Mouse (Mus musculus): ENCODE data around the gene Lin52. TPM values are rescaled to one million over a fixed set of nuclear protein-coding genes. Genes with fewer than 3 reads are reported as not detected.

Lin52 gene
- total and polyA plus RNA-seq, 3 experiments = 1.0 to 30.9 (median 21.6) TPM

- H3K4me1 ChIP-seq (ENCODE audit: insufficient read depth, low read depth, low read length) = 0 out of 2 replicates have a peak, but pooled peaks cover under 1% of the 10 kb centered on the region
- no peak for TF ChIP-seq POLR2AphosphoS5 (IDR thresholded peaks at IDR 0.05; ENCODE audit: insufficient replicate concordance, low read depth, low read length)
- TF ChIP-seq CTCF (IDR thresholded peaks at IDR 0.05; ENCODE audit: low read depth, low read length) = no peak
- no peaks in the 10 kb centered on the region for H3K27me3 ChIP-seq (ENCODE audit: insufficient read depth, low read length)
- H3K9me3 ChIP-seq (replicated peaks) = no peaks in the 10 kb centered on the region
- ATAC-seq (ENCODE audit: extremely low read depth, insufficient number of reproducible peaks, low FRiP score, poor library complexity, severe bottlenecking) = no peak
- DNase-seq (ENCODE audit: low spot score) = no peak
- H3K4me3 ChIP-seq (ENCODE audit: low read depth, low read length) = no peak overlapping the region
- peaks cover 14% of the 10 kb centered on the region for H3K36me3 ChIP-seq (replicated peaks)
Observed at GRCm38 (mm10) chr12:84541391-84541958, 90.3 kb downstream of the Lin52 start.

DNA sequence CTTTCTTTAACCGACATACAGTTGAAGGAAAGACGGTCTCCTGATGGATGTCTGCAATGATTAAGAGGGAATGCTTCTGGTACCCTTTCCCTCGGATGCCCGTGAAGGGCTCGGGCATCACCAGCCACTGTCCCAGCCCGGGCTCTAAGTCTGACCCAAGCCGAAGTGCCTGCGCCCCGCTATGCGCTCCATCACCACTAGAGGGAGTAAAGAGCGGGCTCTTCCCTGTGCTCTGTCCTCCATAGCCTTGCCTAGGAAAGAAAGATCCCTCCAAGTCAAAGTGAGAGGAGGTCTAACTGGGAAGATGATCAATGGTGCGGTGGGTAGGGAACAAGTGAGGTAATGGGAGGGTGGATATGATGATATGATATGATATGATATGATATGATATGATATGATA, 94.8 kb downstream of the Lin52 start:
- peaks cover 9% of the 10 kb centered on the region; the same call in 1 of the 2 replicates for H3K4me1 ChIP-seq (ENCODE audit: insufficient read depth, low read depth, low read length)
- H3K9me3 ChIP-seq (replicated peaks) = no peaks in the 10 kb centered on the region
- peak; percentile 80 for DNase-seq (ENCODE audit: low spot score)
- no peaks in the 10 kb centered on the region for H3K36me3 ChIP-seq (replicated peaks)
- peaks cover 14% of the 10 kb centered on the region for H3K27me3 ChIP-seq (ENCODE audit: insufficient read depth, low read length)
- TF ChIP-seq TAL1 (conservative IDR thresholded peaks at IDR 0.05; ENCODE audit: low read depth, low read length) (no peak), POLR2AphosphoS5 (IDR thresholded peaks at IDR 0.05; ENCODE audit: insufficient replicate concordance, low read depth, low read length) (no peak), CTCF (IDR thresholded peaks at IDR 0.05; ENCODE audit: low read depth, low read length) (peak; percentile 99), GATA1 (IDR thresholded peaks at IDR 0.05; ENCODE audit: borderline replicate concordance, low read length) (no peak), GATA2 (IDR thresholded peaks at IDR 0.05; ENCODE audit: borderline replicate concordance, low read depth, low read length) (no peak)
- ATAC-seq (ENCODE audit: extremely low read depth, insufficient number of reproducible peaks, low FRiP score, poor library complexity, severe bottlenecking) = peak; percentile 56; the same call in 1 of the 2 replicates
- no peak overlapping the region for H3K4me3 ChIP-seq (ENCODE audit: low read depth, low read length)

DNA sequence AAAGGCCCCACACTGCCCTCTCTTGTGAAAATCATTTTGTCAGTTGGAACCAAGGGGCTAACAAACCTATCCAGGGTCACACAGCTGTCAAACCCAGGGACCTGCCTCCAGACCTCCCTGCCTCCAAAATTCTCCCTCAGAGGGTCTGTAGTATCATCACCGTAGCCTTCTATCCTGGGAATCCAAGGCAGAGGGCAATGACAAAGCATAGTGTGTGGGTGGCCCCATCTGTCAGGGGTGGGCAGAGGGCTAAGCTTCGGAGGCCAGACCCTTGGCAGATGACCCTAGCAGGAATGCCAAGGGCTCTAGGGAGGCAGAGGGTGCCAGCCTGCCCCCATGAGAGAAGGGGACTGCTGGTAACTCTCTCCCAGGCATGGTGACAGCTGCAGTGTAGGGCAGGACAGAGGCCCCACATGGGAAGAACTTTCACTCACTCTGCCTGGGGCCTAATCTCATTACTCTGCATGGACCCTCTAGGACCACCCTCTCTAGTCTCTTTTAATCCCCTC, 95.4 kb downstream of the Lin52 start:
- peaks cover 19% of the 10 kb centered on the region for H3K27me3 ChIP-seq (ENCODE audit: insufficient read depth, low read length)
- no peak for ATAC-seq (ENCODE audit: extremely low read depth, insufficient number of reproducible peaks, low FRiP score, poor library complexity, severe bottlenecking)
- no peaks in the 10 kb centered on the region for H3K36me3 ChIP-seq (replicated peaks)
- no peaks in the 10 kb centered on the region for H3K9me3 ChIP-seq (replicated peaks)
- peaks cover 9% of the 10 kb centered on the region; the same call in 1 of the 2 replicates for H3K4me1 ChIP-seq (ENCODE audit: insufficient read depth, low read depth, low read length)
- DNase-seq (ENCODE audit: low spot score) = no peak
- no peak overlapping the region for H3K4me3 ChIP-seq (ENCODE audit: low read depth, low read length)
- TF ChIP-seq TAL1 (conservative IDR thresholded peaks at IDR 0.05; ENCODE audit: low read depth, low read length) (no peak), GATA2 (IDR thresholded peaks at IDR 0.05; ENCODE audit: borderline replicate concordance, low read depth, low read length) (no peak), POLR2AphosphoS5 (IDR thresholded peaks at IDR 0.05; ENCODE audit: insufficient replicate concordance, low read depth, low read length) (no peak), GATA1 (IDR thresholded peaks at IDR 0.05; ENCODE audit: borderline replicate concordance, low read length) (no peak), CTCF (IDR thresholded peaks at IDR 0.05; ENCODE audit: low read depth, low read length) (no peak)

GRCm38 (mm10) chr12:84548251-84548650, 97.0 kb downstream of the Lin52 start:
- H3K4me3 ChIP-seq (ENCODE audit: low read depth, low read length) = no peak overlapping the region
- H3K27me3 ChIP-seq (ENCODE audit: insufficient read depth, low read length) = peaks cover 31% of the 10 kb centered on the region
- TF ChIP-seq GATA1 (IDR thresholded peaks at IDR 0.05; ENCODE audit: borderline replicate concordance, low read length) = no peak
- no peak for TF ChIP-seq GATA2 (IDR thresholded peaks at IDR 0.05; ENCODE audit: borderline replicate concordance, low read depth, low read length)
- TF ChIP-seq TAL1 (conservative IDR thresholded peaks at IDR 0.05; ENCODE audit: low read depth, low read length) = no peak
- TF ChIP-seq POLR2AphosphoS5 (IDR thresholded peaks at IDR 0.05; ENCODE audit: insufficient replicate concordance, low read depth, low read length) = no peak
- no peak for TF ChIP-seq CTCF (IDR thresholded peaks at IDR 0.05; ENCODE audit: low read depth, low read length)
- no peaks in the 10 kb centered on the region for H3K9me3 ChIP-seq (replicated peaks)
- peaks cover 9% of the 10 kb centered on the region; the same call in 1 of the 2 replicates for H3K4me1 ChIP-seq (ENCODE audit: insufficient read depth, low read depth, low read length)
- ATAC-seq (ENCODE audit: extremely low read depth, insufficient number of reproducible peaks, low FRiP score, poor library complexity, severe bottlenecking) = no peak
- H3K36me3 ChIP-seq (replicated peaks) = no peaks in the 10 kb centered on the region
- no peak for DNase-seq (ENCODE audit: low spot score)

DNA sequence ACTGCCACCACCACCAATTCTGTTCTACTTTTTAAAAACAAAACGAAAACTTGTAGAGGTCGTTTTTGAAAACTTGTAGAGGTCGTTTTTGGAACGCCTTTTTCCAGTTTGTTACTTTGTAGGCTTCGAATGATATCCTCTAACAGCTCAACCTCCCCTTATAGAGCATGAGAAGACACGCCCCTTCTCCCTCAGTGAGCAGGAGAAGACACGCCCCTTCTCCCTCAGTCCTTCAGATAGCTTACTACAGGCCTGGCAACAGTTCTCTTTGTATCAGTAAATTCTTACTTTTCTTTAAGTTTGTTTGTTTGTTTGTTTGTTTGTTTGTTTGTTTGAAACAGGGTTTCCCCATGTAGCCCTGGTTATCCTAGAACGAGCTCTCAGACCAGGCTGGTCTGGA, 104.0 kb downstream of the Lin52 start:
- H3K27me3 ChIP-seq (ENCODE audit: insufficient read depth, low read length) = peaks cover 40% of the 10 kb centered on the region
- H3K36me3 ChIP-seq (replicated peaks) = no peaks in the 10 kb centered on the region
- no peak overlapping the region for H3K4me3 ChIP-seq (ENCODE audit: low read depth, low read length)
- 0 out of 2 replicates have a peak, but pooled peaks cover 4% of the 10 kb centered on the region for H3K4me1 ChIP-seq (ENCODE audit: insufficient read depth, low read depth, low read length)
- H3K9me3 ChIP-seq (replicated peaks) = no peaks in the 10 kb centered on the region
- ATAC-seq (ENCODE audit: extremely low read depth, insufficient number of reproducible peaks, low FRiP score, poor library complexity, severe bottlenecking) = no peak
- no peak for DNase-seq (ENCODE audit: low spot score)
- TF ChIP-seq GATA1 (IDR thresholded peaks at IDR 0.05; ENCODE audit: borderline replicate concordance, low read length) (no peak), TAL1 (conservative IDR thresholded peaks at IDR 0.05; ENCODE audit: low read depth, low read length) (no peak), POLR2AphosphoS5 (IDR thresholded peaks at IDR 0.05; ENCODE audit: insufficient replicate concordance, low read depth, low read length) (no peak), GATA2 (IDR thresholded peaks at IDR 0.05; ENCODE audit: borderline replicate concordance, low read depth, low read length) (no peak), CTCF (IDR thresholded peaks at IDR 0.05; ENCODE audit: low read depth, low read length) (no peak)

DNA sequence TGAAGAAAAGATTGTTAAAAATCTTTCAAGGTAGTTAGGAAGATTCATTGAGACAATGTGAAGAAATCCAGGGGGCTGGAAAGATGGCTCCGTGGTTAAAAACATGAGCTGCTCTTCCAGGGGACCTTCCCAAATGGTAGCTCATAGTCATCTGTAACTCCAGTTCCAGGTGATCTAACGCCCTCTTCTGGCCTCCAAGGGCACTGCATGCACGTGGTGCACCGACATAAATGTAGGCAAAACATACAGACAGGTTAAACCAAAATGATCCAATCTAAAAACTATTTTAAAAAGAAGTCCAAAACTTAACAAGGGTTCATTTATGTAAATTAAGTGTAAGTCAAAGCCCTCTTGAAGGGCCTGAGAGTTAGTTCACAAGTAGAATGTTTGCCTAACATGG, 111.3 kb downstream of the Lin52 start:
- DNase-seq (ENCODE audit: low spot score) = no peak
- Histone ChIP-seq H3K4me1 (ENCODE audit: insufficient read depth, low read depth, low read length) (no peaks in the 10 kb centered on the region), H3K9me3 (replicated peaks) (no peaks in the 10 kb centered on the region), H3K36me3 (replicated peaks) (no peaks in the 10 kb centered on the region), H3K4me3 (ENCODE audit: low read depth, low read length) (no peak overlapping the region), H3K27me3 (ENCODE audit: insufficient read depth, low read length) (peaks cover 37% of the 10 kb centered on the region)
- ATAC-seq (ENCODE audit: extremely low read depth, insufficient number of reproducible peaks, low FRiP score, poor library complexity, severe bottlenecking) = no peak
- TF ChIP-seq CTCF (IDR thresholded peaks at IDR 0.05; ENCODE audit: low read depth, low read length) (peak; percentile 34), POLR2AphosphoS5 (IDR thresholded peaks at IDR 0.05; ENCODE audit: insufficient replicate concordance, low read depth, low read length) (no peak), TAL1 (conservative IDR thresholded peaks at IDR 0.05; ENCODE audit: low read depth, low read length) (no peak), GATA1 (IDR thresholded peaks at IDR 0.05; ENCODE audit: borderline replicate concordance, low read length) (no peak)

Measured in G1E (cell line).